Mouse (Mus musculus): ENCODE results near the gene Pcgf1. TPM values are rescaled to one million over a fixed set of nuclear protein-coding genes. Genes with fewer than 3 reads are reported as not detected.

Gene Pcgf1
- 41.1 and 42.2 TPM in 2 replicates for polyA plus RNA-seq (2016; fragmentation: Nextera tagmentation; extraction: Ambion mirVana)

DNA sequence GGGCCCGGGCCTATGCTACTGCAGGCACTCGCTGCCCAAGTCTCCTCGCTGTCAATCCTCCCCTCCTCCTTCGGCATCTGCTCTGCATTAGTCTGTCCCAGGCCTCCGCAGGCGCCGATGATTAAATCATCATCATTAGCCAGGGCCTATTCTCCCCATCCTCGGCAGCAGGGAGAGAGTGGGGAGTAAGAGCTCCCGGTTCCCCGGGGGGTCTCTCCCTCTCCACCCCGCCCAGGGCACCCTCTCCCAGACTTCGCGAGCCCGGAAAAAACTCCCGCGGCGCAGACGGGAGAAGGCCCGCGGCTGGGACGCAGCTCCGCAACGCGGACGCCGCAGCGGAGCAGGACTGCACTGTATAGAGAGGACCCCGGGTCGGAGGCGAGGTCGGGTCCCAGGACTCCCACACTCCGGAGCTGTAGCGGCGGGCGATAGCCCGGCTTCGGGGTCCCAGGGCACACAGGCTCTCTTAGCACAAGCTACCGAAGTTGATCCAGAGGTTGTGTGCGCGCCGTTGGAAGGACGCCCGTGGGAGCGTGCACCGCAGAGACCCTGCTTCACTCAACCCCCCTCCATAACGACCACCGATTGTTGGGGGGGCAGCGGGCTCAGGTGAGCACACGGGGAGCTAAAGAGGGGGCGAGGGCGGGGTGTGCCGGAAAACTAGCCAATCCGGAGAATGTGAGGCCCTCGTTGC, at the start of gene Pcgf1:
Pcgf1 (plus strand) TSS at position 240 of the 694 bp plus-strand sequence.
- peak within 1 kb of the TSS; percentile 98 for H3K27ac ChIP-seq
- WGBS = under 1% methylated on average over 54 of the region's 54 CpGs
- no peaks in the 10 kb centered on the region for H3K9me3 ChIP-seq
- H3K27me3 ChIP-seq (ENCODE audit: insufficient read depth, poor library complexity, severe bottlenecking) = peaks cover 71% of the 10 kb centered on the region
- DNase-seq (ENCODE audit: low spot score) = no peak
- H3K4me3 ChIP-seq = peak within 1 kb of the TSS; percentile 83
- peaks cover 26% of the 10 kb centered on the region for H3K4me1 ChIP-seq (replicated peaks)
- peaks cover 31% of the 10 kb centered on the region for H3K36me3 ChIP-seq

DNA sequence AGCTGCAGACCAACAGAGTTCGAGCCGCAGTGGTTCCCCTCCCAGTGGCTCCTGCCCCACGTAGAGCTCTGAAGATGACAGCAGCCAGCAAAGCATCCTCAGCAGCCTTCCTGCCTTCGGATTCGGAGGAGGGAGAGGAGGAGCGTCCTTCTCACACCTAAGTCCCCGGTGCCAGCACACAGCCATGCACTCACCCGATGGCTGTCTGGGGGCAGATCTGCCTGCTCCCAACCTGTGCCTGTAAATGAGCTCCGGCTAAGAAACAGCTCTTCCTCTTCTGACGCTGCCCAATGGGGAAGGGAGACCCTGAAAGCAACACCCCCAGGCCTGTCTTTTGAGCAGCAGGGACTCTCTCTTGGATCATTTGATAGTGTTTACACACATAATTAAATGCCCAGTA, 47.9 kb upstream of the Pcgf1 start:
- DNase-seq (ENCODE audit: low spot score) = no peak
- Histone ChIP-seq H3K4me1 (replicated peaks) (peaks cover 48% of the 10 kb centered on the region), H3K9me3 (no peaks in the 10 kb centered on the region), H3K27me3 (ENCODE audit: insufficient read depth, poor library complexity, severe bottlenecking) (peaks cover 73% of the 10 kb centered on the region), H3K36me3 (no peaks in the 10 kb centered on the region), H3K27ac (no peak overlapping the region), H3K4me3 (no peak overlapping the region)
- 13% methylated on average over 10 of the region's 10 CpGs for WGBS

DNA sequence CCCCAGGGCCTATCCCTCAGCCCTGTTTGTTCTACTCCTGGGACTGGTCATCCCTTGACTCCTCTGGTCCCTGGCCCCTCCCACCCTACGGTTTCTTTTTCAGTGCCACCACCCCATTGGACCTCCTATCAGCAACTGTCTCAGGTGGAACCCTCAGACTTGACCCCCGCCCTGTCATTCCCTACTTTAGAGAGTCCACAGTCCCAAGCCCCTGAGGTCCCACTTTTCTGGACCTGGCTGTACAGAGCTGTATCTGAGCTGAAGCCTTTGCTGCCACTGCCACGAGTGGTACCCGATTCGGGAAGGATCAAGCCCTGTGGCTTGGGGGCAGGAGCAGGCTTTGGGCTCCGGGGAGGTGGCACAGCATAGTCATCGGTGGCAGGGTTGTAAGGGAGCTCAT, 46.6 kb upstream of the Pcgf1 start:
- H3K27ac ChIP-seq = no peak overlapping the region
- no peaks in the 10 kb centered on the region for H3K9me3 ChIP-seq
- WGBS = 52% methylated on average over 7 of the region's 7 CpGs
- no peak for DNase-seq (ENCODE audit: low spot score)
- H3K36me3 ChIP-seq = no peaks in the 10 kb centered on the region
- peaks cover 84% of the 10 kb centered on the region for H3K27me3 ChIP-seq (ENCODE audit: insufficient read depth, poor library complexity, severe bottlenecking)
- H3K4me3 ChIP-seq = no peak overlapping the region
- peaks cover 57% of the 10 kb centered on the region for H3K4me1 ChIP-seq (replicated peaks)

DNA sequence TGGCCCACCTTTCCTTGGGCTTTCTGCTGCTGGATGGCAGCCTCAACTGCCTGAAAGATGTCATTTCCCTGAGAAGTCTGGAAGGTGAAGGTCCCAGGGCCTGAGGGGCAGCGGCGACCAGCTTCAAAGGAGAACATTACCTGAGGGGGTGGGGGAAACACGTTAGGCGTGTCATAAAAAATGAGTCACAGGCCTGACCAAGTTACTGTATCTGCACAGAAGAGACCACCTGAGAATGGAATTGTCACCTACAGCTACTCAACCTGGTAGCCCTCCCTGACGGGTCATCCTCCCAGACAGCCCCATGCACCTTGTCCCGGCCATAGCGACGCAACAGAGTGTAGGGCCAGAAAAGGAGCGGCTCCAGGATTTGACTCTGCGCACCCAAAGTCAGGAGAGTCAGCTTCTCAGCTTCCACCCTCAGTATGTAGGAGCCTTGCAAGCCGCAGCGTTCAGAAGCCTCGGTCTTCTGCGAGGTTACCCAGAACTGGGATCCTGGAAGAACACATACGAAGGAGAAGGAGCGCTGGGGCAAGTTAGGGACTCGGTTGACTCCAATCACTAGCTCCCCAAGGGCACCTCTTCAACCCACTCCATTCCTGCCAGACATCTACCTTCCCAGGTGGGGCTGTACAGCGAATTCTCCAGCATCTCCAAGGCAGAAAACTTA, 45.6 kb upstream of the Pcgf1 start:
- Histone ChIP-seq H3K27ac (peak overlapping the region; percentile 84; the same call in 1 of the 2 replicates), H3K27me3 (ENCODE audit: insufficient read depth, poor library complexity, severe bottlenecking) (peaks cover 85% of the 10 kb centered on the region), H3K36me3 (no peaks in the 10 kb centered on the region), H3K4me1 (replicated peaks) (peaks cover 57% of the 10 kb centered on the region), H3K4me3 (peak overlapping the region; percentile 69), H3K9me3 (no peaks in the 10 kb centered on the region)
- WGBS = 14% methylated on average over 18 of the region's 18 CpGs
- DNase-seq (ENCODE audit: low spot score) = no peak

DNA sequence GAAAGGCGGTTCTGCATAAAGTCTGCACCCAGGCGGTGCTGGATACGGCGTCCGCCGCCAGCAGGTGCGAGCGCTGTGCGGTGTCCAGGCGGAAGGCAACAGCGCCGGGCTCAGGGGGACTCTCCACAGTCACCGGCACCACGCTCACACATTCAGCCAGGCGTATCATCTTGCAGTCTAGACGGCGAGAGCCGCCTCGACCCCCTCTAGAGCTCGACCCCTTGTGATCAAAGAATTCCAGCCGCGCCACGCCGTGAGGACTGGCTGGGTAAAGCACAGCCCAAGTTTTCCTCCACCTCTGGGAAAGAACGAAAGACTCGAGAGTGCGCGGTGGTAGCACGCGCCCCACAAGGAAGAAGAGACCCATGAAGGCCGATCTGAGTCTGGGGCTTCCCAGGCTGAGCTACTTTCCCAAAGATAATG, 44.9 kb upstream of the Pcgf1 start:
- Histone ChIP-seq H3K9me3 (no peaks in the 10 kb centered on the region), H3K36me3 (no peaks in the 10 kb centered on the region), H3K4me1 (replicated peaks) (peaks cover 50% of the 10 kb centered on the region), H3K27me3 (ENCODE audit: insufficient read depth, poor library complexity, severe bottlenecking) (peaks cover 85% of the 10 kb centered on the region), H3K27ac (peak overlapping the region; percentile 84), H3K4me3 (peak overlapping the region; percentile 69)
- DNase-seq (ENCODE audit: low spot score) = peak; percentile 68
- WGBS = under 1% methylated on average over 31 of the region's 31 CpGs

DNA sequence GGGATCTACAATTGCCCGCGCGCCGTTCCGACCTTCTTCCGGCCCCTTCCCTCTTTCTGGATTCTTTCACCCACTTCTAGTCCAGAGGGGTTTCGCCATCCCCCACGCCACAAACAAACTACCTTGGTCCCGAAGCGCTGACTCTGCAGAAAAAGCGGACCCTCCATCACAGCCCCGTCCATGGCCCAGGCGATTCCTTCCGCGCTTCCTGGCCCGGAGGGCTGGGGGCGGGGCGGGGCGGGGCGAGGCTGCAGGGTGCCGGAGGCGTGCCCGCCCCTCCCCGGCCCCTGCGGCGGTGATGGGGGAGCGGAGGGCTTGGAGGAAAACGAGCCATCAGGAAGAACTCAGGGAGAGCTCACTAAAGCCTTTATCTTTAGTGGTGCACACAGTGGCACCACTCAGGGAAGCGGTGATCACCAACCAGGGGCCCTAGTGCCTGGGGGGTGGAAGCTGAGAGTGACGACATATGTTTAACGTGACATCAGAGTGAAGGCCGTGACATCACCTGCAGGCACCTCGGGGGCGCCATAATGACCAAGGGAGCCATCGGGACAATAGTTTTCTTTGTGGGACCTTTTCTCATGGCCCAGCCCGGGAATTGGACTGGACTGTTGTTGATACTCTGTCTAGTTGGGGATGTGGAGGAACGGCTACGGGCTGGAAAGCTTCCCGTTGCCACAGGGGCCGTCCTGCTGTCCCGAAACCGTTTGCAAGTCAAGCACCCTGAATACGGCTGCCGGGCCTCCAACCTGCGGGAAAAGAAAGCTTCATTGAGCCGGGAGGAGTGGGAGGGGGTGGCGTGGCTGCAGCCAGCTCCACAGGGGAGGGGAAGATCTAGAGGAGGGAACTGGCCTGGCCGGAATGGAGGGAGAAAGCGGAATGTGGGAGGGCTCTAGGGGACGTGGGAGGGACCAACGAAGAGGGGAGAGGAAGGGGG, 44.2 kb upstream of the Pcgf1 start, which contains the start of the genes Dok1 and Loxl3:
Dok1 (minus strand) TSS at position 223 of the 937 bp plus-strand sequence.
Loxl3 (plus strand) TSS at position 925 of the 937 bp plus-strand sequence.
- peaks cover 82% of the 10 kb centered on the region for H3K27me3 ChIP-seq (ENCODE audit: insufficient read depth, poor library complexity, severe bottlenecking)
- peak within 1 kb of the TSS; percentile 84 for H3K27ac ChIP-seq
- H3K4me1 ChIP-seq (replicated peaks) = peaks cover 55% of the 10 kb centered on the region
- under 1% methylated on average over 51 of the region's 51 CpGs for WGBS
- peak; percentile 79 for DNase-seq (ENCODE audit: low spot score)
- no peaks in the 10 kb centered on the region for H3K36me3 ChIP-seq
- no peaks in the 10 kb centered on the region for H3K9me3 ChIP-seq
- H3K4me3 ChIP-seq = peak within 1 kb of the TSS; percentile 69

DNA sequence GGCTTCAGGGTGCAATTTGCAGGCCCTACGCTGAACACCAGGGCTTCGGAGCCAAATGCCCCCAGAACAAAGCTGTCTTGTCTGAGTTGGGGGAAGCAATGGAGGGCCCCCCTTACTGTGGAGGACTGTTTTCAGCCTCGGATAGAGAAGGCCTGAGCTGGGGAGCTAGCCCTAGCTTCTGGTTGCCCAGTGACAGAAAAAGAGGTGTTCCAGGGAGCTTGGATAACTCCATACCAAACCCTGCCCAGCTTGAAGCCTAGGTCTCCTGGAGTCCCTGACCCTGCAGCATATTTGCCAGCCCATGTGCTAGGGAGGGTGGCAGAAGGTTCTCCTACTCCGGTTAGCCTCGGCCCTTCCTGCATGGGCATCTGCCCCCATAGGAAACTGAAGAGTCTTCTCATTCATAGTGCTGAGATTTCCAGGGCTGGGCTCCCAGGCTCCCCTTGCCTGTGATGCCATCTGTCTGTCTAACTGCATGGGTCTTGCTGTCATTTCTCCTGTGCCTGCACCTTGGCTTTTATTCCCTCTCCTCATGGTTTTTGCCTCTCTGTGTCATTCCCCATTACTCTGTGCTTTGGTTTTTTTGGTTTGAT, 43.1 kb upstream of the Pcgf1 start:
- H3K27ac ChIP-seq = peak overlapping the region; percentile 84
- H3K27me3 ChIP-seq (ENCODE audit: insufficient read depth, poor library complexity, severe bottlenecking) = peaks cover 72% of the 10 kb centered on the region
- peak overlapping the region; percentile 69 for H3K4me3 ChIP-seq
- WGBS = 10% methylated on average over 5 of the region's 5 CpGs
- no peaks in the 10 kb centered on the region for H3K9me3 ChIP-seq
- H3K4me1 ChIP-seq (replicated peaks) = peaks cover 60% of the 10 kb centered on the region
- H3K36me3 ChIP-seq = no peaks in the 10 kb centered on the region
- DNase-seq (ENCODE audit: low spot score) = no peak

DNA sequence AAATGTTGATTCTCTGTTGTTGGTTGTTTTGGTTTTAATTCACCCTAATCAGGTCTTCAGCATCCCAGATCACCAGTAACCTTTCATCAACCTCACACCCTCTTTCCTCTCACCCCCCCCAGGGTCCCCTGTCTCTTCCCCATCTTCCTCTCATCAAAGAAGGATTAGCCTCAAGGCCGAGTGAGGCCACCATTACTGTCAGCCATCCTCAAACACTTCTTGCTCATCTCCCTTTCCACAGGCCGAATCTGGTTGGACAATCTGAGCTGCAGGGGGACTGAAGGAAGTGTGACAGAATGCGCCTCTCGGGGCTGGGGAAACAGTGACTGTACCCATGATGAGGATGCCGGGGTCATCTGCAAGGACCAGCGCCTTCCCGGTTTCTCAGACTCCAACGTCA, 40.5 kb upstream of the Pcgf1 start:
- WGBS = 79% methylated on average over 8 of the region's 8 CpGs
- no peak for DNase-seq (ENCODE audit: low spot score)

DNA sequence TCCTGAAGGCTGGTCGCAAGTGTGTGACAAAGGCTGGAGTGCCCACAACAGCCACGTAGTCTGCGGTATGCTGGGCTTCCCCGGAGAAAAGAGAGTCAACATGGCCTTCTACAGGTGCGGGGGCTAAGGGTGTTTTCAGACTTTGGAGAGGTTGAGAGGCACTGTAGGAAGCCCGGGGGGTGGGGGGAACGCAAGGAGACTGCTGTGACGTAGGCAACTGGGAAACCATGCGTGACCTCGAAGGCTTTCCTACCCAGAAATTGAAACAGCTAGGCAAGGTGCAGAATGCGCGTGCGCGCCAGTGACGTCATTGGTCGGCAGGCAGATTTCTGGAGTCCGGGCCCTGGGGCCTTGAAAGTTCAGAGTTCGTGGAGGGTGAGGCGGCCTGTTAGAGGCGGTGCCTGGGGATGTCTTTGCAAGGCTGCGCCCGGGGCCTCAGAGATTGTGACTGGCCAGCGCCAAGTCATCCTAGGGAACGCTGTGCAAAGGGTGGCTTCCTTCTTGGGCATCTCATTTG, 39.1 kb upstream of the Pcgf1 start:
- Histone ChIP-seq H3K27me3 (ENCODE audit: insufficient read depth, poor library complexity, severe bottlenecking) (peaks cover 40% of the 10 kb centered on the region), H3K4me1 (replicated peaks) (peaks cover 37% of the 10 kb centered on the region), H3K36me3 (no peaks in the 10 kb centered on the region), H3K9me3 (no peaks in the 10 kb centered on the region), H3K4me3 (peak overlapping the region; percentile 39), H3K27ac (peak overlapping the region; percentile 67)
- DNase-seq (ENCODE audit: low spot score) = peak; percentile 93
- 9% methylated on average over 24 of the region's 24 CpGs for WGBS

More for the DNA sequence above, 40.5 kb upstream of the Pcgf1 start:
- Histone ChIP-seq H3K9me3 (no peaks in the 10 kb centered on the region), H3K4me1 (replicated peaks) (peaks cover 45% of the 10 kb centered on the region), H3K36me3 (no peaks in the 10 kb centered on the region), H3K27me3 (ENCODE audit: insufficient read depth, poor library complexity, severe bottlenecking) (peaks cover 46% of the 10 kb centered on the region), H3K27ac (no peak overlapping the region), H3K4me3 (no peak overlapping the region)

DNA sequence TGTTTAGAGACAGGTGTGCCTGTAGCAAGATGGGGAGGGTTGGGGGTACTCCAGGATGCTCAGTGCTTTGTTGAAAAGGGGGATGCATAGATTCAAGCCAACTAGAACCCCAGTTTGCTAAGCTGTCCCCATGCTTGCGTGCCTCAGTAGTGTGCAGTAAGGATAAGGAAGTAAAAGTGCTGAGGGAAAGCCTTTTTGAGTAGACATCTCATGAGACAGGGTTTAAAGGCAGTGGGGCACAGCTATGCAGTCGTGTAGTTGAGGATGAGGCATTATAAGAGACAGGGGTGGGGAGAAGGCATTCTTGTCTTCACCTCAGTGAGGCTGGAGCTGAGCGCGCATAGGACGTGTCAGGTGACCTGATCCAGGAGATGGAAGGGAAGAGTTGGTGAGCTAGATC, 37.1 kb upstream of the Pcgf1 start:
- no peaks in the 10 kb centered on the region for H3K36me3 ChIP-seq
- WGBS = 79% methylated on average over 5 of the region's 5 CpGs

DNA sequence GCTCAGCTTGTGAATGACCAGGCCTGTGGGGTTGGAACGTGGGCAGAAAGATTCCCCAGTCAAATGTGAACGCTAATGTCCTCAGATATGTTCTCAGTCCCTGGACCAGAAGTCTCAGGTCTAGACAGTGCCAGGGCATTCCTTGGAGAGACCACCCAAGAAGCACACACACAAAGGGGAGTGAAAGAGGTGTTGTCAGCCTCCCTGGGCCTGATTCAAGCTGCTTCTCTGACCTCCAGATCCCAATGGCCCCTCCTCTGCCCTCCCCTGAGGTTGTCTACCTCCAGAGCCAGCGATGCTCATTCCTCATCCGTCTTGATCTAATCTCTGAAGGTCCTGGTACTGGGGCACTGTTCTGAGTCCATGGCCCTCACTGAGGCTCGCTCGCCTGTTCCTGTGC, 34.1 kb upstream of the Pcgf1 start:
- Histone ChIP-seq H3K9me3 (no peaks in the 10 kb centered on the region), H3K4me1 (replicated peaks) (peaks cover 22% of the 10 kb centered on the region), H3K36me3 (no peaks in the 10 kb centered on the region), H3K27ac (0 out of 2 replicates have a peak overlapping the region, but pooled peaks have one; percentile 40), H3K4me3 (no peak overlapping the region), H3K27me3 (ENCODE audit: insufficient read depth, poor library complexity, severe bottlenecking) (no peaks in the 10 kb centered on the region)
- no peak for DNase-seq (ENCODE audit: low spot score)
- 60% methylated on average over 6 of the region's 6 CpGs for WGBS

More for the DNA sequence above, 37.1 kb upstream of the Pcgf1 start:
- Histone ChIP-seq H3K27me3 (ENCODE audit: insufficient read depth, poor library complexity, severe bottlenecking) (peaks cover 24% of the 10 kb centered on the region), H3K27ac (no peak overlapping the region), H3K4me3 (no peak overlapping the region), H3K4me1 (replicated peaks) (peaks cover 28% of the 10 kb centered on the region), H3K9me3 (no peaks in the 10 kb centered on the region)
- no peak for DNase-seq (ENCODE audit: low spot score)

DNA sequence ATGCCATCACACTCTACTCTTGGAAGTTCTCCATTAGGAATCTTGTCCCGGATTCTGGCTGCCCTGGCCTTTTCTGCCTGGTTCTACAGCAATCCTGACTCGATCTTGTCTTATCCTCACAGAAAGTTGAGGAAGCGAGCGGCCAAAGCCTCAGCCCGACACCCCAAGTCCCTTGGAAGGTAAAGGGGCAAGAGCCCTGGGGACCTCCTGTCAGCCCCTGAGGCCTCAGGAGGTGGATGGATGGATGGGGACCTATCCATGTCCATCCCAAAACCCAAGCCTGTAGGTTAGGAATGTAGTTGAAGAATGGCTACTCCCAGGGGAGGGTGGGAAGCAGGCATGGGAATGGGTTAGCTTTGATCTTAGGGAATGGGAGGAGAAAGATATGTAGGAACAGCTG, 33.7 kb upstream of the Pcgf1 start:
- 90% methylated on average over 5 of the region's 5 CpGs for WGBS
- no peak for DNase-seq (ENCODE audit: low spot score)
- no peak overlapping the region for H3K4me3 ChIP-seq
- no peaks in the 10 kb centered on the region for H3K36me3 ChIP-seq
- H3K4me1 ChIP-seq (replicated peaks) = peaks cover 18% of the 10 kb centered on the region
- H3K27me3 ChIP-seq (ENCODE audit: insufficient read depth, poor library complexity, severe bottlenecking) = no peaks in the 10 kb centered on the region
- 0 out of 2 replicates have a peak overlapping the region, but pooled peaks have one; percentile 40 for H3K27ac ChIP-seq
- no peaks in the 10 kb centered on the region for H3K9me3 ChIP-seq
